20 mouse cellular contexts compared by ENCODE assay signal in the genomic region with DNA sequence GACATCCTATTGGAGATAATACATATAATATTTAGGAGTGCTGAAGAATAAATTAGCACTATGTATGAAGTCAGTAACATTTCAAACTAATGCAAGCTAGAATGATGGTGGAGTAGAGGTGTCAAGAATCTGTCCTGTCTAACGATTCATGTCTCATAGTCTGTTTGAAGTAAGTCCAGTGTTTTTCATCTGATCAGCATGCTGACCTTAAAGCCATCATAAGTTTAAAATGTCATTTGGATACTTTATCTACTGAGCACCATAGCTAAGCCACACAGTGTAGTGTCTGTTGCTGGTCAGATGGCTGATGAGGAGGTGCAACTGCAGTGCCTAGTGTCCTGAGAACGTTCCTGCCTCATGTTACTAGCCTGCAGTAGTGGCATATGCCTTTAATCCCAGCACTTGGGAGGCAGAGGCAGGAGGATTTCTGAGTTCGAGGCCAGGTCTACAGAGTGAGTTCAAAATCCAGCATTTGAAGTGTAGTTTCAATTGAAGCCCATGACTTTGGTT. TPM values are rescaled to one million over a fixed set of nuclear protein-coding genes. Genes with fewer than 3 reads are reported as not detected.
DNase-seq lines count a peak whose midpoint lies in the region; ATAC-seq and TF ChIP-seq lines count a peak whose summit lies in the region.
"Had no signal": no experiment of that assay in that cellular context is flagged by ENCODE, and none has a peak within 500 bp of the region (broad histone marks: within the 10 kb centered on the region; RNA-seq: fewer than 3 reads in every experiment).

No protein-coding gene starts in this region.

- no peaks in the 10 kb centered on the region for H3K9me3 ChIP-seq in liver, embryonic 12.5 days (replicated peaks)
- H3K9me3 ChIP-seq in MEL (replicated peaks; ENCODE audit: insufficient read depth, low read length), result no peaks in the 10 kb centered on the region
- H3K9me3 ChIP-seq: embryonic facial prominence, embryonic 13.5 days; forebrain, embryonic 10.5 days; hindbrain, embryonic 10.5 days; limb, embryonic 13.5 days had no signal

- peaks cover 2% of the 10 kb centered on the region; the same call in 1 of the 2 replicates for H3K36me3 ChIP-seq in liver, adult 2 months (ENCODE audit: control insufficient read depth, insufficient read depth, low read length)
- no peaks in the 10 kb centered on the region for H3K36me3 ChIP-seq in liver, embryonic 12.5 days
- peaks cover 0 to 74% of the 10 kb centered on the region in 2 experiments; a peak in 2 of 4 replicates for H3K36me3 ChIP-seq in MEL (ENCODE audit: control insufficient read depth in 1 of 2, insufficient read depth in 2 of 2, low read length in 2 of 2)
- H3K36me3 ChIP-seq in myocyte (ENCODE audit: control insufficient read depth, insufficient read depth), result no peaks in the 10 kb centered on the region
- H3K36me3 ChIP-seq: embryonic facial prominence, embryonic 13.5 days; forebrain, embryonic 10.5 days; hindbrain, embryonic 10.5 days; limb, embryonic 13.5 days had no signal

- no peak for TF ChIP-seq RAD21 in MEL (IDR thresholded peaks at IDR 0.05; ENCODE audit: low read depth, low read length)

- no peak for TF ChIP-seq POLR2A in liver, adult 2 months (IDR thresholded peaks at IDR 0.05; ENCODE audit: extremely low read depth, insufficient read depth, low read length)
- TF ChIP-seq POLR2A in MEL (IDR thresholded peaks at IDR 0.05; ENCODE audit: control insufficient read depth in 1 of 2, insufficient read depth in 1 of 2, low read depth in 1 of 2, low read length in 2 of 2, poor library complexity in 1 of 2) (no peak), myocyte (IDR thresholded peaks at IDR 0.05; ENCODE audit: insufficient read length, low read depth) (no peak)

- no peak for TF ChIP-seq EP300 in MEL (IDR thresholded peaks at IDR 0.05; ENCODE audit: low read depth in 1 of 2, low read length in 2 of 2)

- no peak for TF ChIP-seq CTCF in liver, adult 2 months (IDR thresholded peaks at IDR 0.05; ENCODE audit: low read depth, low read length)
- TF ChIP-seq CTCF in MEL (IDR thresholded peaks at IDR 0.05 in 2 of 3, conservative IDR thresholded peaks at IDR 0.05 in 1 of 3; ENCODE audit: control insufficient read depth in 1 of 3, insufficient read depth in 1 of 3, low read depth in 2 of 3, low read length in 3 of 3, poor library complexity in 1 of 3, severe bottlenecking in 1 of 3), result no peak

- H3K4me3 ChIP-seq in liver, adult 2 months (ENCODE audit: insufficient read depth, low read depth, low read length), result no peak overlapping the region
- H3K4me3 ChIP-seq in liver, embryonic 12.5 days, result no peak overlapping the region
- H3K4me3 ChIP-seq in MEL (ENCODE audit: control insufficient read depth in 1 of 2, insufficient read depth in 1 of 2, low read depth in 2 of 2, low read length in 2 of 2) (no peak overlapping the region), myocyte (no peak overlapping the region)
- H3K4me3 ChIP-seq: embryonic facial prominence, embryonic 13.5 days; forebrain, embryonic 10.5 days; hindbrain, embryonic 10.5 days; limb, embryonic 13.5 days had no signal

- H3ac ChIP-seq in myocyte (ENCODE audit: control insufficient read depth, insufficient read length), result no peak overlapping the region

- no peak overlapping the region for H3K4me2 ChIP-seq in liver, embryonic 12.5 days
- H3K4me2 ChIP-seq in myocyte (ENCODE audit: low read depth), result peak overlapping the region; percentile 15
- H3K4me2 ChIP-seq: embryonic facial prominence, embryonic 13.5 days; limb, embryonic 13.5 days had no signal

- ATAC-seq in liver, embryonic 12.5 days, result no peak

- peak; percentile 42 for DNase-seq in gastrocnemius, postnatal 25 days
- no peak for DNase-seq in gastrocnemius, postnatal 10 days
- peak; percentile 10 for DNase-seq in liver, adult 2 months (ENCODE audit: extremely low read depth, low read depth, low spot score)
- no peak for DNase-seq in MEL (ENCODE audit: low read depth, low spot score)
- no peak for DNase-seq in urinary bladder, adult 18-20 months (ENCODE audit: low spot score in 2 of 2)
- no peak for DNase-seq in layer of hippocampus, postnatal 36 days
- DNase-seq: adrenal gland, postnatal 10 days; cerebellum, adult 8-10 months; kidney, postnatal 14 days; layer of hippocampus, adult 9-11 months; right cerebral cortex, adult 18-20 months; thymus, adult 18-20 months had no signal

- H3K9ac ChIP-seq in liver, adult 2 months (ENCODE audit: low read depth, low read length), result no peak overlapping the region
- no peak overlapping the region for H3K9ac ChIP-seq in liver, embryonic 12.5 days
- no peak overlapping the region for H3K9ac ChIP-seq in MEL (ENCODE audit: control insufficient read depth, low read depth, low read length, poor library complexity, severe bottlenecking)
- H3K9ac ChIP-seq: embryonic facial prominence, embryonic 13.5 days; limb, embryonic 13.5 days had no signal

- peak overlapping the region; percentile 28 for H3K27ac ChIP-seq in liver, adult 2 months (replicated peaks; ENCODE audit: insufficient read depth, low read depth, low read length)
- H3K27ac ChIP-seq in liver, embryonic 12.5 days, result no peak overlapping the region
- peak overlapping the region; percentile 97 for H3K27ac ChIP-seq in MEL (ENCODE audit: control insufficient read depth, low read depth, low read length)
- H3K27ac ChIP-seq: embryonic facial prominence, embryonic 13.5 days; forebrain, embryonic 10.5 days; hindbrain, embryonic 10.5 days; limb, embryonic 13.5 days had no signal

- H3K79me2 ChIP-seq in liver, adult 2 months (ENCODE audit: control insufficient read depth, insufficient read depth, low read length), result peaks cover 8% of the 10 kb centered on the region; the same call in 1 of the 2 replicates
- H3K79me2 ChIP-seq in MEL (ENCODE audit: control insufficient read depth, insufficient read depth, low read length, poor library complexity), result no peaks in the 10 kb centered on the region
- H3K79me2 ChIP-seq in myocyte (ENCODE audit: control insufficient read depth, insufficient read depth), result no peaks in the 10 kb centered on the region

- H3K27me3 ChIP-seq in liver, adult 2 months (ENCODE audit: control insufficient read depth, insufficient read depth, low read length), result no peaks in the 10 kb centered on the region
- no peaks in the 10 kb centered on the region for H3K27me3 ChIP-seq in liver, embryonic 12.5 days (replicated peaks)
- H3K27me3 ChIP-seq in MEL (ENCODE audit: control insufficient read depth in 1 of 2, insufficient read depth in 2 of 2, low read length in 2 of 2) (no peaks in the 10 kb centered on the region), myocyte (ENCODE audit: control insufficient read depth, insufficient read depth, insufficient read length) (no peaks in the 10 kb centered on the region)
- H3K27me3 ChIP-seq: embryonic facial prominence, embryonic 13.5 days; limb, embryonic 13.5 days had no signal

- peaks cover 26% of the 10 kb centered on the region for H3K4me1 ChIP-seq in liver, adult 2 months (ENCODE audit: control insufficient read depth, insufficient read depth, low read length)
- H3K4me1 ChIP-seq in liver, embryonic 12.5 days, result peaks cover 35% of the 10 kb centered on the region
- H3K4me1 ChIP-seq in MEL (ENCODE audit: control insufficient read depth in 1 of 2, insufficient read depth in 2 of 2, low read length in 2 of 2), result peaks cover 31 to 69% of the 10 kb centered on the region in 2 experiments
- H3K4me1 ChIP-seq: embryonic facial prominence, embryonic 13.5 days; forebrain, embryonic 10.5 days; hindbrain, embryonic 10.5 days; limb, embryonic 13.5 days had no signal

- WGBS in liver, adult 2 months, result 80% methylated on average over 3 of the region's 3 CpGs
- 66% methylated on average over 3 of the region's 3 CpGs for WGBS in liver, embryonic 12.5 days (ENCODE audit: insufficient replicate concordance)

TF ChIP-seq in MEL, 35 proteins besides CTCF, POLR2A, EP300 and RAD21 (continues in another document):
- TF ChIP-seq TCF12 (IDR thresholded peaks at IDR 0.05; ENCODE audit: low read depth, low read length) (no peak), ZNF384 (IDR thresholded peaks at IDR 0.05; ENCODE audit: low read depth, low read length) (no peak), UBTF (IDR thresholded peaks at IDR 0.05; ENCODE audit: borderline replicate concordance, insufficient read depth, low read depth, low read length) (no peak), USF2 (IDR thresholded peaks at IDR 0.05; ENCODE audit: borderline replicate concordance in 1 of 2, insufficient read depth in 1 of 2, low read depth in 1 of 2, low read length in 2 of 2) (no peak), TBP (IDR thresholded peaks at IDR 0.05; ENCODE audit: low read depth, low read length) (no peak)

TF ChIP-seq in myocyte, 11 proteins besides CTCF, POLR2A, EP300 and RAD21:
- no peak for TF ChIP-seq TCF3 (IDR thresholded peaks at IDR 0.05; ENCODE audit: insufficient read length, low read depth)
- TF ChIP-seq MYOD1 (IDR thresholded peaks at IDR 0.05; ENCODE audit: control insufficient read depth in 1 of 3, insufficient read length in 2 of 3, low read depth in 2 of 3), result peak in 1 of 3 experiments; percentile 20

RNA-seq across cellular contexts. Expression of a gene that starts 36.4 kb away (rescaled TPM):
- 10 to 100 TPM; 61.8 to 71.7 TPM for total RNA-seq in gastrocnemius, postnatal 25 days (2021)
- total RNA-seq in gastrocnemius, postnatal 10 days (2021), result 10 to 100 TPM; 45.3 to 49.5 TPM
- total RNA-seq in liver, adult 2 months (2014; rRNA removed), result 521 and 532 TPM in 2 replicates
- polyA plus RNA-seq in liver, adult 2 months (2012; rRNA removed), result 124 and 141 TPM in 2 replicates
- not detected in 2 replicates for polyA plus RNA-seq in liver, embryonic 12.5 days (2016; fragmentation: Nextera tagmentation; extraction: Ambion mirVana)
- total RNA-seq in MEL (2012; rRNA removed), result 1.7 and 2.8 TPM in 2 replicates
- polyA plus RNA-seq in MEL (2012; ENCODE audit: insufficient read depth in 1 of 2, insufficient read length in 2 of 2, low read depth in 1 of 2, low replicate concordance in 2 of 2, missing spikeins in 1 of 2) (under 1 TPM in 1 of 2 experiments, not detected in 1; 0.50 TPM), myocyte (2012; fragmentation: generic; extraction: Trizol) (19.7 TPM)
- total RNA-seq in layer of hippocampus, postnatal 36 days (2021), result 1 to 10 TPM; 5.7 to 9.8 TPM
- polyA plus RNA-seq: forebrain, embryonic 10.5 days; hindbrain, embryonic 10.5 days; limb, embryonic 13.5 days; midbrain, postnatal 0 days; neural tube, embryonic 11.5 days had no signal

RNA-seq across cellular contexts. Expression of a gene that starts 58.5 kb away (rescaled TPM):
- under 1 TPM in 1 of 2 experiments, not detected in 1; 0.19 TPM for total RNA-seq in gastrocnemius, postnatal 25 days (2021)
- total RNA-seq in gastrocnemius, postnatal 10 days (2021), result under 1 TPM; 0.16 to 0.23 TPM
- 0.74 and 1.1 TPM in 2 replicates for total RNA-seq in liver, adult 2 months (2014; rRNA removed)
- polyA plus RNA-seq in liver, adult 2 months (2012; rRNA removed), result 0.15 TPM in 1 of 2 replicates, not detected in the other
- polyA plus RNA-seq in liver, embryonic 12.5 days (2016; fragmentation: Nextera tagmentation; extraction: Ambion mirVana), result 1.3 TPM in 2 replicates
- total RNA-seq in MEL (2012; rRNA removed), result 0.26 TPM in 1 of 2 replicates, not detected in the other
- polyA plus RNA-seq in MEL (2012; ENCODE audit: insufficient read depth in 1 of 2, insufficient read length in 2 of 2, low read depth in 1 of 2, low replicate concordance in 2 of 2, missing spikeins in 1 of 2) (not detected), myocyte (2012; fragmentation: generic; extraction: Trizol) (0.23 TPM)
- not detected for total RNA-seq in layer of hippocampus, postnatal 36 days (2021)
- total RNA-seq: midbrain, postnatal 0 days had no signal
- polyA plus RNA-seq: embryonic facial prominence, embryonic 13.5 days; hindbrain, embryonic 10.5 days; midbrain, postnatal 0 days; neural tube, embryonic 11.5 days had no signal

Comparison
In these comparisons a context has a peak if more than half of its experiments do, and no peak if none do; other contexts are left out.
1. DNase-seq: peak in gastrocnemius, postnatal 25 days (single experiment) and liver, adult 2 months (single experiment); none in gastrocnemius, postnatal 10 days (single experiment), MEL (single experiment), urinary bladder, adult 18-20 months (0 of 2) and layer of hippocampus, postnatal 36 days (0 of 2).
2. RNA of a gene that starts 36.4 kb away (total RNA-seq): 521 to 532 TPM in liver, adult 2 months, 61.8 to 71.7 TPM in gastrocnemius, postnatal 25 days and 45.3 to 49.5 TPM in gastrocnemius, postnatal 10 days; 5.7 to 9.8 TPM in layer of hippocampus, postnatal 36 days and 1.7 to 2.8 TPM in MEL; every median in the first group is over 4 times any median in the second.